Mouse (Mus musculus): ENCODE measurements at regions not wholly inside any gene's neighbourhood (a gene's known extent, or its start where the extent isn't known, plus 50 kb on each side); places are given as distances from the start of the nearest gene placed in this dataset.

DNA sequence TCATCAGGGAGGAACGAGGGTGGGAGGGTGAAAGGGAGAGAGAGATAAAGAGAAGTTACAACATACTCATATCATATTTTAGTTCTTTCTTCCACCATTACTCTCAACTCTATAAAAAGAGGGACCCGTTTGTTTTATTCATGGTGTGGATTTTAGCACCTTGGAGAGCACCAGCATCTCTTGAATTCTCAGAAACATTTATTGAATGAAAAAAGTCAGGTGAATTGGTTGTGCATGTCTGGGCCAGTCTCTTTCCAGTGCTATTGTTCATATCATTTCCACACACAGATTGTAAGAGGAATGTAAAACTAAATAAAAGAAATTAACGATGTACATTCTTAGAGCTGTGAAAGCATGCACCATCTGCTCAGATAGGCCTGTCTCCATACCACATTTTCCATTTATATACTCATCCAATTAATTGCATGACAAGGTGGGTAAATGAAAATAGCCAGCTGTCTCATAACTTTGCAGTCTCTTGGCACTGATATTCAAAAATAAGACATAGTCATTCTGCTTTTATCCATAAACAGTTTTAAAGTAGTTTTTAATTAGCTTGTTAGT, 1603.8 kb upstream of the Slc10a2 start:
- no peak overlapping the region for H3K27ac ChIP-seq (ENCODE audit: insufficient read depth, low read depth, low read length)
- no peaks in the 10 kb centered on the region for H3K27me3 ChIP-seq (ENCODE audit: control insufficient read depth, insufficient read depth, low read length)
- H3K4me3 ChIP-seq (ENCODE audit: low read depth, low read length), result no peak overlapping the region
- H3K36me3 ChIP-seq (ENCODE audit: control insufficient read depth, insufficient read depth, low read length), result no peaks in the 10 kb centered on the region
- 45% methylated on average over 3 of the region's 3 CpGs for WGBS
- no peaks in the 10 kb centered on the region for H3K4me1 ChIP-seq (ENCODE audit: control insufficient read depth, insufficient read depth, insufficient read length, low read length)
- no peak for TF ChIP-seq CTCF (IDR thresholded peaks at IDR 0.05; ENCODE audit: extremely low read depth, insufficient read length, insufficient replicate concordance, low read depth, low read length)
- no peak for TF ChIP-seq POLR2A (IDR thresholded peaks at IDR 0.05; ENCODE audit: low read depth, low read length)

GRCm38 (mm10) chr8:6688595-6688994, 1583.4 kb upstream of the Slc10a2 start:
- 23% methylated on average over 4 of the region's 4 CpGs for WGBS
- H3K36me3 ChIP-seq (ENCODE audit: control insufficient read depth, insufficient read depth, low read length), result no peaks in the 10 kb centered on the region
- no peaks in the 10 kb centered on the region for H3K27me3 ChIP-seq (ENCODE audit: control insufficient read depth, insufficient read depth, low read length)
- no peak overlapping the region for H3K4me3 ChIP-seq (ENCODE audit: low read depth, low read length)
- TF ChIP-seq CTCF (IDR thresholded peaks at IDR 0.05; ENCODE audit: extremely low read depth, insufficient read length, insufficient replicate concordance, low read depth, low read length) (no peak), POLR2A (IDR thresholded peaks at IDR 0.05; ENCODE audit: low read depth, low read length) (no peak)
- H3K27ac ChIP-seq (ENCODE audit: insufficient read depth, low read depth, low read length), result peak overlapping the region; percentile 4; the same call in 1 of the 2 replicates
- H3K4me1 ChIP-seq (ENCODE audit: control insufficient read depth, insufficient read depth, insufficient read length, low read length), result peaks cover 5% of the 10 kb centered on the region; the same call in 1 of the 2 replicates

DNA sequence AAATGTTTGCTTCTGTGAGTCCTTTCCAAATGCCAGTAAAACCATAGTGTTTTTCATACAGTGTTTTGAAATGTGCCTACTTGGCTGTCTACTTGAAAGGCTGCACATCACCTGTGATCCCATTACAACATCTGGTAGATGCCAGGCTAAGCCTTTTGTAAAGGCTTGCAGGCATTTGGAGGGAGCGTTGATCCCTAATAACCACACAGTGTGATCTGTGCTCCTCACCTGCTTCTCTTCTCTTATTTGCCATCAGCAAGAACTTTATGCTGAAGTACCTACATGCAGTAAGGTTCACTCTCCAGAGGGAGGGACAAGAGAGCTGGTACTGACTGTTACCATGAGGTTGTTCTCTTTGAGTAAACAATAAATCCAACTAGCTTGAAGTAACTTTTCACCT, 1553.7 kb upstream of the Slc10a2 start:
- WGBS, result 86% methylated on average over 1 of the region's 1 CpGs
- Histone ChIP-seq H3K27me3 (ENCODE audit: control insufficient read depth, insufficient read depth, low read length) (no peaks in the 10 kb centered on the region), H3K4me3 (ENCODE audit: low read depth, low read length) (no peak overlapping the region), H3K36me3 (ENCODE audit: control insufficient read depth, insufficient read depth, low read length) (no peaks in the 10 kb centered on the region), H3K27ac (ENCODE audit: insufficient read depth, low read depth, low read length) (no peak overlapping the region), H3K4me1 (ENCODE audit: control insufficient read depth, insufficient read depth, insufficient read length, low read length) (no peaks in the 10 kb centered on the region)
- TF ChIP-seq CTCF (IDR thresholded peaks at IDR 0.05; ENCODE audit: extremely low read depth, insufficient read length, insufficient replicate concordance, low read depth, low read length) (no peak), POLR2A (IDR thresholded peaks at IDR 0.05; ENCODE audit: low read depth, low read length) (no peak)

DNA sequence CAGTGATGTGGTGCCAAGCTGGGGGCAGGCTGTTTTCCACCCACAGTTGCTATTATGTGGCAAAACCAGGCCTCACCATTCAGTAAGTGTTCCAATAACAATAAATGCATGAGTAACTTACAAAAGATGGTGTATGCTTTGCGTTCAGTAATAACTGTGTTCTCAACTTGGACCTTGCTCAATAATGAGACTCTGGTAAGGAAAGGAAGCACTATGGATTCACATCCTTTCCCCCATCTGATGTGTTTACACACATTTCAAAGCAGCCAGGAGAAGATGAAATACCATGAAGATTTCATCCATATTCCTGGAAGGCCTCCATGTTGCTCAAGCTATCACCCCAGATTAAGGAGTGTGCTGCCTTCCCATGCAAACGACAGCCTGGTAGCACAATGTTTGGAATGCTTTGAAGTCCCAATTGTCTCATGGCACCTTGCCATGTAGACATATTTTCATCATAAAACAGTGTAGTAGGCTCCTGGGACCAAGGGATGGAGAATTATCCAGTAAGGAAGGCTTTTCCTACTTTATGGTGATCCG, 1552.4 kb upstream of the Slc10a2 start:
- Histone ChIP-seq H3K27me3 (ENCODE audit: control insufficient read depth, insufficient read depth, low read length) (no peaks in the 10 kb centered on the region), H3K4me1 (ENCODE audit: control insufficient read depth, insufficient read depth, insufficient read length, low read length) (no peaks in the 10 kb centered on the region), H3K27ac (ENCODE audit: insufficient read depth, low read depth, low read length) (no peak overlapping the region), H3K36me3 (ENCODE audit: control insufficient read depth, insufficient read depth, low read length) (no peaks in the 10 kb centered on the region), H3K4me3 (ENCODE audit: low read depth, low read length) (no peak overlapping the region)
- 47% methylated on average over 3 of the region's 3 CpGs for WGBS
- TF ChIP-seq CTCF (IDR thresholded peaks at IDR 0.05; ENCODE audit: extremely low read depth, insufficient read length, insufficient replicate concordance, low read depth, low read length), result no peak
- TF ChIP-seq POLR2A (IDR thresholded peaks at IDR 0.05; ENCODE audit: low read depth, low read length), result no peak

GRCm38 (mm10) chr8:6652180-6652579, 1547.0 kb upstream of the Slc10a2 start:
- Histone ChIP-seq H3K27me3 (ENCODE audit: control insufficient read depth, insufficient read depth, low read length) (no peaks in the 10 kb centered on the region), H3K4me3 (ENCODE audit: low read depth, low read length) (no peak overlapping the region), H3K4me1 (ENCODE audit: control insufficient read depth, insufficient read depth, insufficient read length, low read length) (no peaks in the 10 kb centered on the region), H3K27ac (ENCODE audit: insufficient read depth, low read depth, low read length) (no peak overlapping the region), H3K36me3 (ENCODE audit: control insufficient read depth, insufficient read depth, low read length) (no peaks in the 10 kb centered on the region)
- TF ChIP-seq CTCF (IDR thresholded peaks at IDR 0.05; ENCODE audit: extremely low read depth, insufficient read length, insufficient replicate concordance, low read depth, low read length) (no peak), POLR2A (IDR thresholded peaks at IDR 0.05; ENCODE audit: low read depth, low read length) (no peak)

DNA sequence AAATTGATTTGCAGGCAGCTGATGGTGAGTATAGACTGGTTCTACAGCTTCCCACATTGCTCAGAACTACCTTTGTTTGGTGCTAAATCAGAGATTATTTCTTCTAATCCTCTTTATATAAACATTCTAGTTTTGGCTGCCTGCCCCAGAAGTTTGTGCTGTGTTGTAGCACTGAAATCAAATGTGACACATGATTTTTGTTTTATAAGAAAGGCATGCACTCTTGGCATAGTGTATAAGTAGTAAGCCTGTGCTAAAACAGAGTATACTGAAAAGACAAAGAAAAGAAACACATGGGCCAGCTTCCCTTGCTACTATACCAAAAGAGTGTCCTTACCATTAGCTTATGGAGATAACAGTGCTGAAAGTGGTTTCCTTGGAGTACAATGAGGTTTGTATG, 1542.9 kb upstream of the Slc10a2 start:
- no peaks in the 10 kb centered on the region for H3K36me3 ChIP-seq (ENCODE audit: control insufficient read depth, insufficient read depth, low read length)
- TF ChIP-seq POLR2A (IDR thresholded peaks at IDR 0.05; ENCODE audit: low read depth, low read length) (no peak), CTCF (IDR thresholded peaks at IDR 0.05; ENCODE audit: extremely low read depth, insufficient read length, insufficient replicate concordance, low read depth, low read length) (no peak)
- H3K27me3 ChIP-seq (ENCODE audit: control insufficient read depth, insufficient read depth, low read length), result no peaks in the 10 kb centered on the region
- no peak overlapping the region for H3K27ac ChIP-seq (ENCODE audit: insufficient read depth, low read depth, low read length)
- no peak overlapping the region for H3K4me3 ChIP-seq (ENCODE audit: low read depth, low read length)
- no peaks in the 10 kb centered on the region for H3K4me1 ChIP-seq (ENCODE audit: control insufficient read depth, insufficient read depth, insufficient read length, low read length)

DNA sequence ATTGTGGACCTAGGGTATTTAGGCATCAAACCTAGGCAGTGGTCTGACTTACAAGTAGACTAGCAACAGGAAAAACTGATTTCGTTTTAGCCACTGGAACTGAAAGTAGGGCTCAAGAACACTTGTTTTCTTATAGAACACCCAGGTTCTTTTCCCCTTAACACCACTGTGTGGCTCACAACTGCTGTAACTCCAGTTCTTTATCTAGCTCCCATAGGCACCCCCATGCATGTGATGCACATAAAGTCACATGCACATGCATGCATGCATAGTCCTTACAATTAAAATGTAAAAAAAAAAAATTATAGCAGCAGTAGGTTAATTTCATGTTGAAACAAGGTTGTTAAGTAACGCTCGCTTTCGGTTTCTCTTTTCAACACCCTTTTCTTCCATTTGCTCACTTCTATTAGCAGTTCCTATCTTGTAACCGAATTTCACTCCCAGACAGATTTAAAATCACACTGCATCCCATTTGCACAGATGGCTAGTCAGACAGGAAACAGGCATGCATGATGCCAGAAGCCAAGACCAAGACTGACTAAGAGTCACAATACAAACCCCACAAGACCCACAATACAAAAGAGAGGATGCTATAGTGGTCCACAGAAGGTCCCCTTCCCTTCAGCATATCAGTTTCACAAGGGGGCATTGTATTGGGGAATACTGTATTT, 1540.3 kb upstream of the Slc10a2 start:
- WGBS, result 79% methylated on average over 5 of the region's 5 CpGs
- TF ChIP-seq CTCF (IDR thresholded peaks at IDR 0.05; ENCODE audit: extremely low read depth, insufficient read length, insufficient replicate concordance, low read depth, low read length) (no peak), POLR2A (IDR thresholded peaks at IDR 0.05; ENCODE audit: low read depth, low read length) (no peak)
- no peaks in the 10 kb centered on the region for H3K36me3 ChIP-seq (ENCODE audit: control insufficient read depth, insufficient read depth, low read length)
- no peaks in the 10 kb centered on the region for H3K27me3 ChIP-seq (ENCODE audit: control insufficient read depth, insufficient read depth, low read length)
- no peaks in the 10 kb centered on the region for H3K4me1 ChIP-seq (ENCODE audit: control insufficient read depth, insufficient read depth, insufficient read length, low read length)
- no peak overlapping the region for H3K27ac ChIP-seq (ENCODE audit: insufficient read depth, low read depth, low read length)
- H3K4me3 ChIP-seq (ENCODE audit: low read depth, low read length), result no peak overlapping the region
